Mouse (Mus musculus) MN1 (cell line): ENCODE results near the gene Tbk1.

Experiments
- DNase-seq: peaks from one replicate; pipeline ENCODE4 v3.0.0-alpha.2; 2016; ENCODE audit warnings: low spot score

The Tbk1 gene

GRCm38 (mm10) chr10:121497968-121498367 is 88.6 kb downstream of the Tbk1 start:
- DNase-seq: no peak

GRCm38 (mm10) chr10:121496616-121497015 is 90.0 kb downstream of the Tbk1 start:
- no peak for DNase-seq
